Mouse (Mus musculus): ENCODE measurements around the gene Bach2. TPM values are rescaled to one million over a fixed set of nuclear protein-coding genes. Genes with fewer than 3 reads are reported as not detected.

Bach2 gene
- polyA plus RNA-seq, 2 experiments, result 0.45 to 0.67 TPM

DNA sequence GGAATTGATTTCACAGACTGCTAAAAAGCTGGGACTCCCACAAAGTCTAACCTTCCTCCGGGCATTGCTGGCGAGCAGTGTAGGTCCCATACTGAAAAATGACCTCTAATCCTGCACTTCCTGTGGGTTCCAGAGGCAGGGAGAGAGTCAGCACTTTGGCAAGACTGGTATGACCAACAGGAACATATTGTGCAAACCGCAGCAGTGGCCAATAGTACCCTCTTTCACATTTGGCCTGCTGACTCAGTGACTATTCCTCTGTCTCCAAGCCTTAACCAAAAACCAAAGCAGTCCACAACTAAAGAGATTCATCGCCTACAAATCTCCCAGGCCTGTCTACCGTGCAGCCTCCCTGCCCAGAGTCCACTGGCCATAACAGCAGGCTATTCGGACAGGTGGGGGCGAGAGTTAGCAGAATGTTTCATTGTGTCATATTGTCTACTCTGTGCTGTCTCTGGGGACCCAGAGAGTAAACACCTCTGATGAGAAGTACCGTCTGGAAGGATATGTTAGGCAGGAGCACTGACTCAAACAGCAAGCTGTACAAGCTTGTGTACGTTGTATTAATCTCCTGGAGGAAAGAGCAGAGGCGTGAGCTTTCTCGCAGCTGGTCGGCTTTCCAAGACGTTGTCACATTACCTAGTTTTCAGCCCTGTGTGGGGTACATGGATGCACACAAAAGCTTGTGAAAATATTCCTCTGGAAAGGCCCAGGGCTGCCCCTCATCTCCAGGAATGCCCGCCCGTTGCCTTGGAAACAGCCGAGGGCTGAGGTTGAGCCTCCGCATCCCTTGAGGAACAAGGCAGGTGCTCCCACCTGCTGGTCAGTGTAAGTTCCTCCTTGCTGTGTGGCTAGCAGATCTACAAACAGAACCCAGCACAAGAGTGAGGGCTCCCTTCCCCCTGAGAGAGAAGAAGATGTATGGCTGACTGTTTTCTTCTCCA, 331.7 kb downstream of the Bach2 start:
- Histone ChIP-seq H3K9me3 (ENCODE audit: control insufficient read depth, low read length) (no peaks in the 10 kb centered on the region), H3K4me1 (replicated peaks; ENCODE audit: control insufficient read depth in 2 of 2, insufficient read depth in 2 of 2, low read length in 1 of 2) (peaks cover 0 to 12% of the 10 kb centered on the region in 2 experiments; a peak in 2 of 4 replicates), H3K4me3 (ENCODE audit: insufficient read depth in 1 of 2, low read depth in 2 of 2, low read length in 2 of 2) (no peak overlapping the region), H3K9ac (replicated peaks) (no peak overlapping the region), H3K27ac (peak overlapping the region; percentile 44), H3K4me2 (ENCODE audit: low read depth) (peak overlapping the region; percentile 37), H3K27me3 (ENCODE audit: control insufficient read depth, insufficient read depth, low read length) (no peaks in the 10 kb centered on the region), H3K36me3 (replicated peaks; ENCODE audit: control insufficient read depth, insufficient read depth, low read depth) (no peaks in the 10 kb centered on the region)
- DNase-seq (ENCODE audit: low read depth in 3 of 3, low spot score in 3 of 3), result no peak
- 48% methylated on average over 17 of the region's 17 CpGs for WGBS (ENCODE audit: insufficient replicate concordance)
- TF ChIP-seq CTCF (IDR thresholded peaks at IDR 0.05; ENCODE audit: low read depth) (peak; percentile 24; the same call in 1 of the 2 replicates), EP300 (IDR thresholded peaks at IDR 0.05; ENCODE audit: low read depth) (no peak)
- ATAC-seq (ENCODE audit: insufficient read depth), result peak; percentile 45; the same call in 1 of the 2 replicates

GRCm38 (mm10) chr4:32570939-32571317, 332.3 kb downstream of the Bach2 start:
- no peaks in the 10 kb centered on the region for H3K9me3 ChIP-seq (ENCODE audit: control insufficient read depth, low read length)
- H3K4me2 ChIP-seq (ENCODE audit: low read depth), result peak overlapping the region; percentile 37
- DNase-seq (ENCODE audit: low read depth in 3 of 3, low spot score in 3 of 3), result peak in 2 of 3 experiments; percentile 12 to 25
- ATAC-seq (ENCODE audit: insufficient read depth), result peak; percentile 49
- H3K27me3 ChIP-seq (ENCODE audit: control insufficient read depth, insufficient read depth, low read length), result no peaks in the 10 kb centered on the region
- H3K4me3 ChIP-seq (ENCODE audit: insufficient read depth in 1 of 2, low read depth in 2 of 2, low read length in 2 of 2), result no peak overlapping the region
- no peaks in the 10 kb centered on the region for H3K36me3 ChIP-seq (replicated peaks; ENCODE audit: control insufficient read depth, insufficient read depth, low read depth)
- peaks cover 0 to 12% of the 10 kb centered on the region in 2 experiments; a peak in 2 of 4 replicates for H3K4me1 ChIP-seq (replicated peaks; ENCODE audit: control insufficient read depth in 2 of 2, insufficient read depth in 2 of 2, low read length in 1 of 2)
- 70% methylated on average over 8 of the region's 8 CpGs for WGBS (ENCODE audit: insufficient replicate concordance)
- no peak overlapping the region for H3K9ac ChIP-seq (replicated peaks)
- peak overlapping the region; percentile 42; the same call in 1 of the 2 replicates for H3K27ac ChIP-seq
- no peak for TF ChIP-seq EP300 (IDR thresholded peaks at IDR 0.05; ENCODE audit: low read depth)
- TF ChIP-seq CTCF (IDR thresholded peaks at IDR 0.05; ENCODE audit: low read depth), result no peak

- no peaks in the 10 kb centered on the region for H3K36me3 ChIP-seq (replicated peaks; ENCODE audit: control insufficient read depth, insufficient read depth, low read depth)
- WGBS (ENCODE audit: insufficient replicate concordance), result 45% methylated on average over 3 of the region's 3 CpGs
- no peak overlapping the region for H3K9ac ChIP-seq (replicated peaks)
- peak overlapping the region; percentile 42; the same call in 1 of the 2 replicates for H3K27ac ChIP-seq
- H3K9me3 ChIP-seq (ENCODE audit: control insufficient read depth, low read length), result no peaks in the 10 kb centered on the region
- H3K4me3 ChIP-seq (ENCODE audit: insufficient read depth in 1 of 2, low read depth in 2 of 2, low read length in 2 of 2), result no peak overlapping the region
- TF ChIP-seq EP300 (IDR thresholded peaks at IDR 0.05; ENCODE audit: low read depth), result no peak
- no peak for TF ChIP-seq CTCF (IDR thresholded peaks at IDR 0.05; ENCODE audit: low read depth)
- DNase-seq (ENCODE audit: low read depth in 3 of 3, low spot score in 3 of 3), result no peak
- peaks cover 0 to 12% of the 10 kb centered on the region in 2 experiments; a peak in 2 of 4 replicates for H3K4me1 ChIP-seq (replicated peaks; ENCODE audit: control insufficient read depth in 2 of 2, insufficient read depth in 2 of 2, low read length in 1 of 2)
- peak; percentile 14; the same call in 1 of the 2 replicates for ATAC-seq (ENCODE audit: insufficient read depth)
- peak overlapping the region; percentile 29; the same call in 1 of the 2 replicates for H3K4me2 ChIP-seq (ENCODE audit: low read depth)
- H3K27me3 ChIP-seq (ENCODE audit: control insufficient read depth, insufficient read depth, low read length), result no peaks in the 10 kb centered on the region
Observed at GRCm38 (mm10) chr4:32571441-32571840, 332.8 kb downstream of the Bach2 start.

DNA sequence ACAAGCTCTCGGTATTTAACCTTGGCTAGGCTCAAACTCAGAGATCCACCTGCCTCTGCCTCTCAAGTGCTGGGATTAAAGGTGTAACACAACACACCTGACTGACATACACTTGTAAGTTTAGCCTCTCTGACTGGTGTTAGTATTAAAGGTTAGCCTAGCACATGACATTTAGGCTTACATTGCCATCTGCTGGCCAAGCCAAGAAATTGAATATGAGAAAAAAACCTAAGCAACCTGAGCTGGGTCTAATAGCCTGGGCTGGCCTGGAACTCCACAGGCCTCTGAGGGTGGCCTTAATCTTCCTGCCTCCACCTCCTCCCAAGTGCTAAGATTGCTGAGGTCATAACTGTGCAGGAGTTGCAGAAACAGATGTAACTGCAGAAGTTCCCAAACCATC, 333.5 kb downstream of the Bach2 start:
- Histone ChIP-seq H3K4me2 (ENCODE audit: low read depth) (no peak overlapping the region), H3K27me3 (ENCODE audit: control insufficient read depth, insufficient read depth, low read length) (no peaks in the 10 kb centered on the region), H3K9me3 (ENCODE audit: control insufficient read depth, low read length) (no peaks in the 10 kb centered on the region), H3K27ac (no peak overlapping the region), H3K36me3 (replicated peaks; ENCODE audit: control insufficient read depth, insufficient read depth, low read depth) (no peaks in the 10 kb centered on the region), H3K4me1 (replicated peaks; ENCODE audit: control insufficient read depth in 2 of 2, insufficient read depth in 2 of 2, low read length in 1 of 2) (peaks cover 0 to 12% of the 10 kb centered on the region in 2 experiments; a peak in 2 of 4 replicates), H3K4me3 (ENCODE audit: insufficient read depth in 1 of 2, low read depth in 2 of 2, low read length in 2 of 2) (no peak overlapping the region), H3K9ac (replicated peaks) (no peak overlapping the region)
- WGBS (ENCODE audit: insufficient replicate concordance), result 50% methylated on average over 1 of the region's 1 CpGs
- DNase-seq (ENCODE audit: low read depth in 3 of 3, low spot score in 3 of 3), result no peak
- TF ChIP-seq CTCF (IDR thresholded peaks at IDR 0.05; ENCODE audit: low read depth) (peak; percentile 60), EP300 (IDR thresholded peaks at IDR 0.05; ENCODE audit: low read depth) (no peak)
- no peak for ATAC-seq (ENCODE audit: insufficient read depth)

DNA sequence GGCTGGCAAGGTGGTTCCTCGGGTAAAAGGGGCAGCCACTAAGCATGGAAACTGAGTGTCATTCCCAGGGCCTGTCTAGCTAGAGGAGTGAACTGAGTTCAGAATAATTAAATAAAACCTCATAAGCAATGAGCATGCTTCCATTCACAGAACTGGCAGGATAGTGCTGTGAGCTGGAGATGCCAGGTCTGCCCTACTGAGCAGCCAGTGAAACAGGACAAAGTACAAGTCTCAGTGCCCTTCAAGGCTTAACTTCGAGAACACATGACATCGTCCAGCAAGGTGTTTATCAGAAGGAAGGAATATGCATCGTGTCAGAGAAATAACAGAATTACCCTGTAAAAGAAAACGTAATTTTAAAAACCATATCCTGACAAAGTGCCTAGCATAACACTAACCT, 335.0 kb downstream of the Bach2 start:
- Histone ChIP-seq H3K27me3 (ENCODE audit: control insufficient read depth, insufficient read depth, low read length) (no peaks in the 10 kb centered on the region), H3K27ac (no peak overlapping the region), H3K9ac (replicated peaks) (no peak overlapping the region), H3K4me1 (replicated peaks; ENCODE audit: control insufficient read depth in 2 of 2, insufficient read depth in 2 of 2, low read length in 1 of 2) (peaks cover 0 to 12% of the 10 kb centered on the region in 2 experiments; a peak in 2 of 4 replicates), H3K9me3 (ENCODE audit: control insufficient read depth, low read length) (no peaks in the 10 kb centered on the region), H3K4me3 (ENCODE audit: insufficient read depth in 1 of 2, low read depth in 2 of 2, low read length in 2 of 2) (no peak overlapping the region), H3K4me2 (ENCODE audit: low read depth) (no peak overlapping the region), H3K36me3 (replicated peaks; ENCODE audit: control insufficient read depth, insufficient read depth, low read depth) (no peaks in the 10 kb centered on the region)
- TF ChIP-seq CTCF (IDR thresholded peaks at IDR 0.05; ENCODE audit: low read depth) (no peak), EP300 (IDR thresholded peaks at IDR 0.05; ENCODE audit: low read depth) (no peak)
- ATAC-seq (ENCODE audit: insufficient read depth) (no peak), DNase-seq (ENCODE audit: low read depth in 3 of 3, low spot score in 3 of 3) (no peak)
- 53% methylated on average over 5 of the region's 5 CpGs for whole genome bisulfite sequencing (ENCODE audit: insufficient replicate concordance)
